Mouse (Mus musculus) embryonic fibroblast, embryonic 13.5 days (primary cell): ENCODE results near the gene Camta1.

Experiments used
- CTCF ChIP-seq: IDR thresholded peaks from 2 replicates; pipeline ENCODE4 v1.5.1; 2011; ENCODE audit warnings: mild to moderate bottlenecking, control low read depth, low read length, moderate library complexity, borderline replicate concordance; ENCODE audit not compliant: insufficient read depth
- POLR2A ChIP-seq: IDR thresholded peaks from 2 replicates; pipeline ENCODE4 v1.6.1; 2011; ENCODE audit warnings: low read depth, mild to moderate bottlenecking, control low read depth, low read length, moderate library complexity

DNA sequence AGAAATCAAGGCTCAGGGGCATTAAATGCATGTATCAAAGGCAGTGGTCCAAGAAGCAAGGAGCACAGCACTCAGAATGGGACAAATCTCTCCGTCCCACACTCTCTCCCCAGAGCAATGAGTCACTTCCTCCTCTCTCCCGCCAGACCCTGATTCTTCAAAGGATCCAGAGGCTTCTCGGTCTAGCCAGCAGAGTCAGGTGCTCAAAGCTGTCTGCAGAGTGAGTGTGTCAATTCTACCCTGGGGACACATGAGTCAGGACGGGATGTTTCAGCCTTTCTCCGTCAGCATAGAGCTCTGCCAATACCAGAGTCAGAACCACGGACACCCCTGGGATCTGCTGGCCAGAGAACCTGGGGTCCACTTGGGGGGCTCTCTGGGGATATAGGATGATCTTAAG is 226.9 kb downstream of the Camta1 start:
- TF ChIP-seq CTCF (no peak), POLR2A (no peak)
